Mouse (Mus musculus): Measurements from ENCODE around the gene Ncl. TPM values are rescaled to one million over a fixed set of nuclear protein-coding genes. Genes with fewer than 3 reads are reported as not detected.
"Not testable (repeated sequence)": the region's sequence is repeated elsewhere in the genome, so short reads cannot be mapped to it uniquely, and the experiment has no call there.

The Ncl gene
- polyA plus RNA-seq, 1 experiment from 2014 or later: 453 TPM

GRCm38 (mm10) chr1:86343087-86343645 is 16.0 kb downstream of the Ncl start:
- 94% methylated on average over 1 of the region's 1 CpGs for WGBS

GRCm38 (mm10) chr1:86342371-86342770 is 16.8 kb downstream of the Ncl start:
- H3K9me3 ChIP-seq: no peaks in the 10 kb centered on the region

More at GRCm38 (mm10) chr1:86343087-86343645, 16.0 kb downstream of the Ncl start:
- Histone ChIP-seq H3K27ac (no peak overlapping the region), H3K9me3 (no peaks in the 10 kb centered on the region), H3K27me3 (no peaks in the 10 kb centered on the region), H3K36me3 (replicated peaks) (peaks cover 22% of the 10 kb centered on the region), H3K4me1 (no peaks in the 10 kb centered on the region), H3K4me3 (replicated peaks) (no peak overlapping the region), H3K4me2 (no peak overlapping the region), H3K9ac (no peak overlapping the region)
- ATAC-seq (ENCODE audit: low FRiP score): no peak

GRCm38 (mm10) chr1:86341096-86341495 is 18.1 kb downstream of the Ncl start:
- ATAC-seq (ENCODE audit: low FRiP score); H3K9me3 ChIP-seq: not testable (repeated sequence)

More at GRCm38 (mm10) chr1:86342371-86342770, 16.8 kb downstream of the Ncl start:
- Histone ChIP-seq H3K4me1 (no peaks in the 10 kb centered on the region), H3K36me3 (replicated peaks) (peaks cover 14% of the 10 kb centered on the region), H3K27me3 (no peaks in the 10 kb centered on the region), H3K27ac (no peak overlapping the region), H3K9ac (no peak overlapping the region), H3K4me2 (no peak overlapping the region), H3K4me3 (replicated peaks) (no peak overlapping the region)
- WGBS: 94% methylated on average over 2 of the region's 2 CpGs
- no peak for ATAC-seq (ENCODE audit: low FRiP score)

GRCm38 (mm10) chr1:86339156-86339812 is 19.9 kb downstream of the Ncl start:
- no peaks in the 10 kb centered on the region for H3K27me3 ChIP-seq
- no peaks in the 10 kb centered on the region for H3K36me3 ChIP-seq (replicated peaks)
- no peak overlapping the region for H3K9ac ChIP-seq
- ATAC-seq (ENCODE audit: low FRiP score): peak; percentile 55; the same call in 1 of the 2 replicates
- no peak overlapping the region for H3K4me3 ChIP-seq (replicated peaks)
- no peaks in the 10 kb centered on the region for H3K4me1 ChIP-seq
- H3K4me2 ChIP-seq: no peak overlapping the region
- no peaks in the 10 kb centered on the region for H3K9me3 ChIP-seq
- H3K27ac ChIP-seq: no peak overlapping the region
- 32% methylated on average over 4 of the region's 4 CpGs for WGBS

More at GRCm38 (mm10) chr1:86341096-86341495, 18.1 kb downstream of the Ncl start:
- H3K4me3 ChIP-seq (replicated peaks); H3K4me1 ChIP-seq; H3K4me2 ChIP-seq; H3K36me3 ChIP-seq (replicated peaks); H3K9ac ChIP-seq; H3K27ac ChIP-seq; H3K27me3 ChIP-seq: not testable (repeated sequence)
- 85% methylated on average over 2 of the region's 2 CpGs for WGBS

GRCm38 (mm10) chr1:86336330-86336729 is 22.9 kb downstream of the Ncl start:
- H3K9me3 ChIP-seq: no peaks in the 10 kb centered on the region
- no peak overlapping the region for H3K4me2 ChIP-seq
- no peak for ATAC-seq (ENCODE audit: low FRiP score)
- no peak overlapping the region for H3K27ac ChIP-seq
- no peaks in the 10 kb centered on the region for H3K36me3 ChIP-seq (replicated peaks)
- H3K9ac ChIP-seq: no peak overlapping the region
- no peaks in the 10 kb centered on the region for H3K27me3 ChIP-seq
- H3K4me3 ChIP-seq (replicated peaks): no peak overlapping the region
- H3K4me1 ChIP-seq: no peaks in the 10 kb centered on the region
- 52% methylated on average over 2 of the region's 2 CpGs for WGBS

GRCm38 (mm10) chr1:86320822-86321413 is 38.3 kb downstream of the Ncl start:
- 85% methylated on average over 7 of the region's 8 CpGs for WGBS
- Histone ChIP-seq H3K36me3 (replicated peaks) (no peaks in the 10 kb centered on the region), H3K27ac (no peak overlapping the region), H3K9ac (no peak overlapping the region), H3K4me1 (no peaks in the 10 kb centered on the region), H3K9me3 (no peaks in the 10 kb centered on the region), H3K27me3 (no peaks in the 10 kb centered on the region), H3K4me2 (no peak overlapping the region), H3K4me3 (replicated peaks) (no peak overlapping the region)
- ATAC-seq (ENCODE audit: low FRiP score): no peak

- no peak overlapping the region for H3K4me3 ChIP-seq (replicated peaks)
- no peaks in the 10 kb centered on the region for H3K36me3 ChIP-seq (replicated peaks)
- WGBS: 20% methylated on average over 15 of the region's 15 CpGs
- no peak overlapping the region for H3K9ac ChIP-seq
- H3K9me3 ChIP-seq: no peaks in the 10 kb centered on the region
- 0 out of 2 replicates have a peak, but pooled peaks cover 5% of the 10 kb centered on the region for H3K27me3 ChIP-seq
- peaks cover 11% of the 10 kb centered on the region for H3K4me1 ChIP-seq
- H3K27ac ChIP-seq: no peak overlapping the region
- ATAC-seq (ENCODE audit: low FRiP score): no peak
- H3K4me2 ChIP-seq: peak overlapping the region; percentile 27; the same call in 1 of the 2 replicates
Observed at GRCm38 (mm10) chr1:86313772-86314125, 45.5 kb downstream of the Ncl start.

- peak overlapping the region; percentile 27; the same call in 1 of the 2 replicates for H3K4me2 ChIP-seq
- 0 out of 2 replicates have a peak, but pooled peaks cover 5% of the 10 kb centered on the region for H3K27me3 ChIP-seq
- no peak overlapping the region for H3K27ac ChIP-seq
- no peaks in the 10 kb centered on the region for H3K9me3 ChIP-seq
- H3K9ac ChIP-seq: no peak overlapping the region
- no peaks in the 10 kb centered on the region for H3K36me3 ChIP-seq (replicated peaks)
- no peak overlapping the region for H3K4me3 ChIP-seq (replicated peaks)
- no peak for ATAC-seq (ENCODE audit: low FRiP score)
- peaks cover 11% of the 10 kb centered on the region for H3K4me1 ChIP-seq
- WGBS: 46% methylated on average over 16 of the region's 16 CpGs
Observed at GRCm38 (mm10) chr1:86313096-86313771, 46.0 kb downstream of the Ncl start.

GRCm38 (mm10) chr1:86312269-86312668 is 46.9 kb downstream of the Ncl start:
- ATAC-seq (ENCODE audit: low FRiP score): no peak
- no peaks in the 10 kb centered on the region for H3K9me3 ChIP-seq
- H3K27me3 ChIP-seq: 0 out of 2 replicates have a peak, but pooled peaks cover 5% of the 10 kb centered on the region
- H3K4me3 ChIP-seq (replicated peaks): no peak overlapping the region
- H3K36me3 ChIP-seq (replicated peaks): no peaks in the 10 kb centered on the region
- H3K4me2 ChIP-seq: no peak overlapping the region
- H3K27ac ChIP-seq: no peak overlapping the region
- no peak overlapping the region for H3K9ac ChIP-seq
- H3K4me1 ChIP-seq: peaks cover 11% of the 10 kb centered on the region
- WGBS: 83% methylated on average over 3 of the region's 3 CpGs

- no peaks in the 10 kb centered on the region for H3K36me3 ChIP-seq (replicated peaks)
- ATAC-seq (ENCODE audit: low FRiP score): no peak
- no peak overlapping the region for H3K27ac ChIP-seq
- WGBS: 31% methylated on average over 10 of the region's 10 CpGs
- H3K9me3 ChIP-seq: no peaks in the 10 kb centered on the region
- H3K4me1 ChIP-seq: peaks cover 11% of the 10 kb centered on the region
- H3K4me3 ChIP-seq (replicated peaks): no peak overlapping the region
- H3K4me2 ChIP-seq: peak overlapping the region; percentile 29; the same call in 1 of the 2 replicates
- H3K27me3 ChIP-seq: peaks cover 8% of the 10 kb centered on the region; the same call in 1 of the 2 replicates
- no peak overlapping the region for H3K9ac ChIP-seq
Observed at GRCm38 (mm10) chr1:86311467-86312005, 47.7 kb downstream of the Ncl start.

- H3K9me3 ChIP-seq: no peaks in the 10 kb centered on the region
- H3K36me3 ChIP-seq (replicated peaks): no peaks in the 10 kb centered on the region
- H3K9ac ChIP-seq: no peak overlapping the region
- no peak overlapping the region for H3K4me3 ChIP-seq (replicated peaks)
- H3K27ac ChIP-seq: no peak overlapping the region
- 0 out of 2 replicates have a peak, but pooled peaks have one; percentile 36 for ATAC-seq (ENCODE audit: low FRiP score)
- 13% methylated on average over 15 of the region's 15 CpGs for WGBS
- peaks cover 11% of the 10 kb centered on the region for H3K4me1 ChIP-seq
- H3K27me3 ChIP-seq: peaks cover 15% of the 10 kb centered on the region
- peak overlapping the region; percentile 29 for H3K4me2 ChIP-seq
Observed at GRCm38 (mm10) chr1:86310536-86311310, 48.5 kb downstream of the Ncl start.
